Mouse (Mus musculus) cerebellum, adult 2 months (tissue): ENCODE measurements around the gene Arg2.

Source experiments
- CTCF ChIP-seq: fragments of 200-500 bp; IDR thresholded peaks from 2 replicates; pipeline ENCODE4 v1.5.1; 2011; ENCODE audit warnings: low read depth, mild to moderate bottlenecking, control low read depth, low read length, moderate library complexity, borderline replicate concordance; ENCODE audit not compliant: insufficient read depth
- POLR2A ChIP-seq: fragments of 200-500 bp; IDR thresholded peaks from 2 replicates; pipeline ENCODE4 v1.6.1; 2011; ENCODE audit warnings: low read length, control low read depth, borderline replicate concordance; ENCODE audit not compliant: insufficient read depth

DNA sequence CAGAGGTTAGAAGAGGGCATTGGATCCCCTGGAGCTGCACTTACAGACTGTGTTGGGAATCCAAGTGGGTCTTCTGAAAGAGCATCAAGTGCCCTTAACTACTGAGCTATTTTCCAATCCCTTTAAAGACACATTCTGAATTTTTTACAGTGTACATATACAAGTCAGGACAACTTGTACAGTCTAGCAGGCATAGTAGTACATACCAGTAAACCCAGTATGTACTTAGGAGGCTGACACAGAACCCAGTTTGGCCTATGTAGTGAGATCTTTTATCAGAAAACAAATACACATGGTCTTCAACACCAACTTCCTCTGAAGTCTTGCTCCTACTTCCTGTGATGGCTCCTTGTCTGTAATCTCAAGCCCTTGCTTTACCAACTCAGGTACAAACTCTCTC, 8.4 kb downstream of the Arg2 start:
- TF ChIP-seq CTCF = no peak
- TF ChIP-seq POLR2A = no peak
